Mouse (Mus musculus): Measurements from ENCODE around the gene Rfxank. TPM values are rescaled to one million over a fixed set of nuclear protein-coding genes. Genes with fewer than 3 reads are reported as not detected.

Gene Rfxank
- total and polyA plus RNA-seq, 2 experiments = 13.6 to 27.8 TPM

DNA sequence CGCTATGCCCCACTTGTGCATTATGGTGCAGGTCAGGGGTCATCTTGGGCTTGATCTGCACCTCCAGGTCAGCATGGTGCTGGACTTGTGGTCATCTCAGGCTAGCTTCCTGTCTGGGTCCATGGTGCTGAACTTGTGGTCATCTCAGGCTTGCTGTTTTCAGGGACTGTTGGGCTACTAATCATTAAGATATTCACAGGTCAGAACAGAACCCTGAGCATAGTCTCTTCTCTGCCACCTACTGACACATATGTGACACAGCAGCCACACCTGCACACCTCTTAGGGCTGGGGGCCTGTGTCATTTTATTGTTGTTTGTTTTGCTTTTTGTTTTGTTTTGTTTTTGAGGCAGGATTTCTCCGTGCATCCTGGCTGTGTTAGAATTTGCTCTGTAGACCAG is 16.1 kb downstream of the Rfxank start:
- Histone ChIP-seq H3K9ac (ENCODE audit: low read depth, low read length) (no peak overlapping the region), H3K27me3 (ENCODE audit: control insufficient read depth, insufficient read depth, low read length) (peaks cover 11% of the 10 kb centered on the region; the same call in 1 of the 2 replicates)
- TF ChIP-seq POLR2A (IDR thresholded peaks at IDR 0.05; ENCODE audit: extremely low read depth, insufficient read depth, low read length) (no peak), CTCF (IDR thresholded peaks at IDR 0.05; ENCODE audit: low read depth, low read length) (peak; percentile 56; the same call in 1 of the 2 replicates)

DNA sequence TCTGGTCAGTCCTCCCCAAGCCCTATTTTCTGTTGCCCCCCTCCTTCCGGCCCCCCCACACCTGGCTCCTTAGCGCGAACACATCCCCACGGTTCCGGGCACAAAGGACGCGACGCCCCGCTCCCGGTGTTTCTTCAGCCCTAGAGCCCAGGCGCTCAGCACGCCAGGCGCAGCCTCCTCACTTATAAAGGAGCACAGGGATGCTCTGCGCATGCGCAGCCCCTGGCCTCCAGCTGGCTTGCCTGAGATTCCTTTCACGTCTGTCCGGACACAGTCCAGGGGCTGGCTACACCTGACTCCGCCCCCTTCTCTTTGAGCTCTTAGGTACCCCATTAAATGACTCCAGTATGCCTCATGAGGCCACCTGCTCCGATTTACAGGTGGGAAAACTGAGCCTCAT is 18.3 kb downstream of the Rfxank start, which contains the start of gene Ncan:
Gene Ncan (minus strand): TSS at position 207 of the 400 bp plus-strand sequence.
- no peaks in the 10 kb centered on the region for H3K79me2 ChIP-seq (ENCODE audit: control insufficient read depth, insufficient read depth, low read length)
- H3K4me1 ChIP-seq (ENCODE audit: control insufficient read depth, insufficient read depth, low read length) = no peaks in the 10 kb centered on the region
- WGBS = 5% methylated on average over 19 of the region's 19 CpGs
- no peak for TF ChIP-seq CTCF (IDR thresholded peaks at IDR 0.05; ENCODE audit: low read depth, low read length)
- no peak for TF ChIP-seq POLR2A (IDR thresholded peaks at IDR 0.05; ENCODE audit: extremely low read depth, insufficient read depth, low read length)
- no peak for DNase-seq (ENCODE audit: extremely low read depth, low read depth, low spot score)
- H3K4me3 ChIP-seq (ENCODE audit: insufficient read depth, low read depth, low read length) = no peak within 1 kb of the TSS
- no peak within 1 kb of the TSS for H3K27ac ChIP-seq (replicated peaks; ENCODE audit: insufficient read depth, low read depth, low read length)
- H3K27me3 ChIP-seq (ENCODE audit: control insufficient read depth, insufficient read depth, low read length) = peaks cover 11% of the 10 kb centered on the region; the same call in 1 of the 2 replicates
- H3K36me3 ChIP-seq (ENCODE audit: control insufficient read depth, insufficient read depth, low read length) = no peaks in the 10 kb centered on the region
- H3K9ac ChIP-seq (ENCODE audit: low read depth, low read length) = no peak within 1 kb of the TSS

More for the DNA sequence above, 16.1 kb downstream of the Rfxank start:
- Histone ChIP-seq H3K4me3 (ENCODE audit: insufficient read depth, low read depth, low read length) (no peak overlapping the region), H3K27ac (replicated peaks; ENCODE audit: insufficient read depth, low read depth, low read length) (no peak overlapping the region), H3K4me1 (ENCODE audit: control insufficient read depth, insufficient read depth, low read length) (no peaks in the 10 kb centered on the region), H3K36me3 (ENCODE audit: control insufficient read depth, insufficient read depth, low read length) (no peaks in the 10 kb centered on the region), H3K79me2 (ENCODE audit: control insufficient read depth, insufficient read depth, low read length) (no peaks in the 10 kb centered on the region)
- WGBS = 55% methylated on average over 2 of the region's 2 CpGs
- DNase-seq (ENCODE audit: extremely low read depth, low read depth, low spot score) = peak; percentile 29

DNA sequence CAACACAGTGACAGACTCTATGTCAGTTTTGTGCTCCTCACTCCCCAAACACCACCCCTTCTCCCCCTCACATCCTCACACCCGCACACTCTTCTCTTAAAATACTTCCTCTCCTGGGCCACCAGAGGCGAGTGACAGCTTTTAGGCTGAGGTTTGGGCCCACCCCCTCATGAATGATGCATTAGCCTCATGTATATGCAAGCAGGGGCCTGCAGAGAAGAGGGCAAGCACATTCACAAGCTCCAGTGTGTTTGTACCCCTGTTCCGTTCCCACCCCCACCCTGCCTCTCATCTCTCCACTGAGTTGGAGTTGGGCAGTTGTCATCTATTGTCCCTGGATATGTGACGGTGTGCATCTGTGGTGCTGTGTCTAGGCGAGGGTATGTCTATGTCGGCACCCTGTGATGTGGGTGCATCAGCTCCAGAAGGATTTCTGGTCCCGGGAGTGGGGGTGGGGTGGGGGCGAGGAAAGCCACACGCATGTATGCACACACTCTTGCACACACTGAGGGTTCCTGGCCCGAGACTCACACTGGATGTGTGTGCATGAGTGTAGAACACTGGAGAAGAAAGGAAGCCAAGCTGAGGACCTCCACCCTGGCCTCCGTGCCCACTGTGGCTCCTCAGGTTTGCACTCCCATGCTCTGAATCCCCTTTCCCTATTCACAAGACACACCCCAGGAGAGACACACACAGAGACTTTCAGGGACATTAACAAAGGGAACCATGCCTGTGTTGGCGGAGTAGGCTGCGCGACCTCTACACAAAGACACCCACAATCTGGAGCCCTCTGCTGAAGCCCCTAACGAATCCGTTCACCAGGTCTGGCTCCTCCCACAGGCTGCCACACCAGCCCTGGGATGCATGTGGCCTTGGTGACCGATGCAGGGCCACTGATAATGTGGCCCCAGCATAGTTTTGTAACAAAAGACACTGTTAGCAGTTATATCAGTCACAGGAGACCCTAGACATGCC is 19.9 kb downstream of the Rfxank start:
- DNase-seq (ENCODE audit: extremely low read depth, low read depth, low spot score) = no peak
- 20% methylated on average over 17 of the region's 17 CpGs for WGBS
- Histone ChIP-seq H3K79me2 (ENCODE audit: control insufficient read depth, insufficient read depth, low read length) (no peaks in the 10 kb centered on the region), H3K27me3 (ENCODE audit: control insufficient read depth, insufficient read depth, low read length) (peaks cover 13% of the 10 kb centered on the region; the same call in 1 of the 2 replicates), H3K4me1 (ENCODE audit: control insufficient read depth, insufficient read depth, low read length) (no peaks in the 10 kb centered on the region), H3K36me3 (ENCODE audit: control insufficient read depth, insufficient read depth, low read length) (no peaks in the 10 kb centered on the region), H3K4me3 (ENCODE audit: insufficient read depth, low read depth, low read length) (no peak overlapping the region), H3K27ac (replicated peaks; ENCODE audit: insufficient read depth, low read depth, low read length) (no peak overlapping the region), H3K9ac (ENCODE audit: low read depth, low read length) (no peak overlapping the region)
- TF ChIP-seq POLR2A (IDR thresholded peaks at IDR 0.05; ENCODE audit: extremely low read depth, insufficient read depth, low read length) = no peak
- TF ChIP-seq CTCF (IDR thresholded peaks at IDR 0.05; ENCODE audit: low read depth, low read length) = no peak

DNA sequence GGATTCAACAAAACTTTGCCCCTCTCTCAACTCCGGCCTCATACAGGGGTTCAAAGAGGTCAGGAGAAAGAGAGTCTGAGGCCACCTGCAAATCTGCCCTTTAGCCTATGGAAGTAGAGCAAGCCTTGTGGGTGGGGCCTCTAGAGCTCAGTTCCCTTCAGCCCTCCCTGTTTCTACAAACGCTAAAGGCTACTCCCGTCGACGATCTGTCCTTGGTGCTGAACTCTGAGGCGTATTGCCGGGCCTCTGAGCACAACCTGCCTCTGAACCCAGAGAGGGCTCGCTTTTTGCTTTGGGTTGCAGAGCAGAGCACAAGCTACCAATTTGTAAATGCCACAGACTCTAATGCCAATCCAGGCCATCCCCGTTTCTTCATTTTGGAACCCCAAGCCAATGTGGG is 21.3 kb downstream of the Rfxank start:
- Histone ChIP-seq H3K4me1 (ENCODE audit: control insufficient read depth, insufficient read depth, low read length) (no peaks in the 10 kb centered on the region), H3K9ac (ENCODE audit: low read depth, low read length) (no peak overlapping the region), H3K27ac (replicated peaks; ENCODE audit: insufficient read depth, low read depth, low read length) (no peak overlapping the region), H3K79me2 (ENCODE audit: control insufficient read depth, insufficient read depth, low read length) (no peaks in the 10 kb centered on the region), H3K27me3 (ENCODE audit: control insufficient read depth, insufficient read depth, low read length) (peaks cover 16% of the 10 kb centered on the region; the same call in 1 of the 2 replicates), H3K4me3 (ENCODE audit: insufficient read depth, low read depth, low read length) (no peak overlapping the region), H3K36me3 (ENCODE audit: control insufficient read depth, insufficient read depth, low read length) (no peaks in the 10 kb centered on the region)
- 5% methylated on average over 9 of the region's 9 CpGs for WGBS
- no peak for DNase-seq (ENCODE audit: extremely low read depth, low read depth, low spot score)
- no peak for TF ChIP-seq CTCF (IDR thresholded peaks at IDR 0.05; ENCODE audit: low read depth, low read length)
- no peak for TF ChIP-seq POLR2A (IDR thresholded peaks at IDR 0.05; ENCODE audit: extremely low read depth, insufficient read depth, low read length)

DNA sequence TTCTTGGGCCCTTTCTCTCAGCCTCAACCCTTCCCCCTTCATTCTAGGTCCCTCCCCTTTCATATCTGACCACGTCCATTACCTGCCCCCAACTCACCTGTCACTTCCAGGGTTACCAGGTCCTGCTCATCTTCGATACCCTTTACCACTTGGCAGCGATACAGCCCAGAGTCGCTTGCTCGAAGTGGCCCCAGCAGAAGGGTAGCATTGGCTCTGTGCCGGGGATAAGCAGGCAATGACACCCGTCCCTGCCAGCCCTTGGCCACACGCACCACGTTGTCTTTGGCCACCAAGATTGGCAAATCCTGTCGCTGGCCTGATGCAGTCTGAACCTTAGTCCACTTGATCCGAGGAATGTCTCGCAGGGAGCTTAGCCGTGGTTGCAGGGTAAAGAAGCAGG is 24.1 kb downstream of the Rfxank start:
- no peaks in the 10 kb centered on the region for H3K79me2 ChIP-seq (ENCODE audit: control insufficient read depth, insufficient read depth, low read length)

More for the DNA sequence above, 24.1 kb downstream of the Rfxank start:
- Histone ChIP-seq H3K27ac (replicated peaks; ENCODE audit: insufficient read depth, low read depth, low read length) (no peak overlapping the region), H3K36me3 (ENCODE audit: control insufficient read depth, insufficient read depth, low read length) (no peaks in the 10 kb centered on the region), H3K9ac (ENCODE audit: low read depth, low read length) (no peak overlapping the region), H3K27me3 (ENCODE audit: control insufficient read depth, insufficient read depth, low read length) (peaks cover 19% of the 10 kb centered on the region), H3K4me3 (ENCODE audit: insufficient read depth, low read depth, low read length) (no peak overlapping the region), H3K4me1 (ENCODE audit: control insufficient read depth, insufficient read depth, low read length) (no peaks in the 10 kb centered on the region)
- no peak for TF ChIP-seq POLR2A (IDR thresholded peaks at IDR 0.05; ENCODE audit: extremely low read depth, insufficient read depth, low read length)
- TF ChIP-seq CTCF (IDR thresholded peaks at IDR 0.05; ENCODE audit: low read depth, low read length) = no peak
- DNase-seq (ENCODE audit: extremely low read depth, low read depth, low spot score) = no peak
- WGBS = 61% methylated on average over 13 of the region's 13 CpGs
